Mouse (Mus musculus) midbrain, embryonic 12.5 days (tissue): ENCODE results near the gene Ctsj. TPM values are rescaled to one million over a fixed set of nuclear protein-coding genes. Genes with fewer than 3 reads are reported as not detected.
"Not testable (repeated sequence)": the region's sequence is repeated elsewhere in the genome, so short reads cannot be mapped to it uniquely, and the experiment has no call there.

Experiments used
- ATAC-seq: fragments of 200-750 bp; cut with Nextera tagmentation; 2 replicates; pipeline ENCODE4 v1.8.0; 2017; ENCODE audit warnings: low read depth, moderate TSS enrichment, moderate library complexity; ENCODE audit not compliant: low FRiP score
- H3K27ac ChIP-seq: fragments of 300-500 bp; sonication (generic); replicated peaks from 2 replicates; pipeline ENCODE4 v1.5.1; 2016; ENCODE audit warnings: mild to moderate bottlenecking
- H3K27me3 ChIP-seq: fragments of 300-500 bp; sonication (generic); 2 replicates; pipeline ENCODE4 v1.6.1; 2016; ENCODE audit warnings: mild to moderate bottlenecking
- H3K36me3 ChIP-seq: fragments of 300-500 bp; sonication (generic); 2 replicates; pipeline ENCODE4 v1.6.1; 2016
- H3K4me1 ChIP-seq: fragments of 300-500 bp; sonication (generic); 2 replicates; pipeline ENCODE4 v1.6.1; 2016
- H3K4me2 ChIP-seq: fragments of 300-500 bp; sonication (generic); replicated peaks from 2 replicates; pipeline ENCODE4 v1.6.1; 2016; ENCODE audit warnings: mild to moderate bottlenecking, moderate library complexity
- H3K4me3 ChIP-seq: fragments of 300-500 bp; sonication (generic); 2 replicates; pipeline ENCODE4 v1.5.1; 2016; ENCODE audit warnings: mild to moderate bottlenecking
- H3K9ac ChIP-seq: fragments of 300-500 bp; sonication (generic); replicated peaks from 2 replicates; pipeline ENCODE4 v1.6.1; 2016; ENCODE audit warnings: mild to moderate bottlenecking, moderate library complexity
- H3K9me3 ChIP-seq: fragments of 300-500 bp; sonication (generic); 2 replicates; pipeline ENCODE4 v1.6.1; 2016; ENCODE audit warnings: mild to moderate bottlenecking
- WGBS: fragments of 180-500 bp; shearing (Covaris S2); methylation state at CpG from one replicate; pipeline ENCODE4 v1.1.7; 2016; 5-methylcytosine and 5-hydroxymethylcytosine counted together
- polyA plus RNA-seq: library from polyadenylated mRNA; unstranded; fragments of >200 nt; fragmentation: Nextera tagmentation; extraction: Ambion mirVana; gene quantifications from 2 replicates; pipeline ENCODE4 v1.2.1, GENCODE M21; 2016

Ctsj gene
- polyA plus RNA-seq, result not detected in 2 replicates

GRCm38 (mm10) chr13:61005859-61006258, at the start of gene Ctsj:
TSS of gene Ctsj (minus strand) at chr13:61005959.
- Histone ChIP-seq H3K9me3 (peaks cover 29% of the 10 kb centered on the region), H3K36me3 (no peaks in the 10 kb centered on the region), H3K27me3 (no peaks in the 10 kb centered on the region), H3K9ac (no peak within 1 kb of the TSS), H3K4me2 (no peak within 1 kb of the TSS), H3K4me3 (no peak within 1 kb of the TSS), H3K4me1 (no peaks in the 10 kb centered on the region), H3K27ac (no peak within 1 kb of the TSS)
- 74% methylated on average over 3 of the region's 3 CpGs for WGBS
- ATAC-seq, result no peak

DNA sequence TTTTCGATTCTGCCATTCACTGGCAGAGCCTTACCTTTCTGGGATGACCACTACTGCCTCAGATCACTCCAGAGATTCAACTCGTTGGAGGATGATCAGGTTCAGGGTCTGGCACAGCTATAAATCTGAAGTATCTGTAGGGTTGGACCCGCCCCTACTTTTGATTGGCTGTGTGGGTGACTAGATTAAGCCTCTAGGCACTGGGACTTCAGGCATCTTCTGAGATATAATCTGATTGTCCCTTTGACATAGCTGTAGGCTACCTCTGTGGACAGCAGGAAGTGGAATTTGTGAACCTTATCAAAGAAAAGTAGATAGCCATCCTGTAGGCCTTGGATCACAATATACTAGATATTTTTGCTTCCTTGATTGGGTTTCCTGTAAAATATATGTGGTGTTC, 34.8 kb upstream of the Ctsj start, which contains the start of gene Ctsq:
TSS of gene Ctsq (minus strand) at position 101 of the 400 bp plus-strand sequence.
- H3K9me3 ChIP-seq, result peaks cover 24% of the 10 kb centered on the region
- H3K4me1 ChIP-seq, result no peaks in the 10 kb centered on the region
- no peak for ATAC-seq
- no peak within 1 kb of the TSS for H3K4me2 ChIP-seq
- WGBS, result 58% methylated on average over 3 of the region's 3 CpGs
- H3K4me3 ChIP-seq, result no peak within 1 kb of the TSS
- no peaks in the 10 kb centered on the region for H3K27me3 ChIP-seq
- H3K36me3 ChIP-seq, result no peaks in the 10 kb centered on the region
- H3K9ac ChIP-seq, result no peak within 1 kb of the TSS
- no peak within 1 kb of the TSS for H3K27ac ChIP-seq

DNA sequence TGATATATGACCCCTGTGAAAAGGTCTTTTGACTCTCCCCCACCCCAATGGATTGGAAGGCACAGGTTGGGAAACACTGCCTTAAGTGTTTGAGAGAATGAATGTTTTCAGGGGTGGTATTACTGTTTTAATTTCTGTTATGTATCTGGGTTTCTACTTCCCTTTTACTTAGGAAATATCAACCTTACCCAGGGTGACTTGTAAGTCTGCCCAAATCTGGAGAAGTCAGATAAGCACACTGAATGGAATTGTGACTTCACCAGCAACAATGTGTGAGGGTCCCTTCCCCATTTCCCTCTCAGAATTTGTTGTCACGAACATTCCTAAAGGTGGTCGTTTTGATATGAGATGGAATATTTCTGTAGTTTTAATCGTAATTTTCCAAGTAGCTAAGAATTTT, 17.0 kb upstream of the Ctsj start:
- ATAC-seq, result no peak
- Histone ChIP-seq H3K4me3 (no peak overlapping the region), H3K9me3 (peaks cover 37% of the 10 kb centered on the region), H3K27ac (no peak overlapping the region), H3K4me1 (no peaks in the 10 kb centered on the region), H3K27me3 (no peaks in the 10 kb centered on the region), H3K9ac (no peak overlapping the region), H3K4me2 (no peak overlapping the region), H3K36me3 (no peaks in the 10 kb centered on the region)
- WGBS, result 81% methylated on average over 3 of the region's 3 CpGs

DNA sequence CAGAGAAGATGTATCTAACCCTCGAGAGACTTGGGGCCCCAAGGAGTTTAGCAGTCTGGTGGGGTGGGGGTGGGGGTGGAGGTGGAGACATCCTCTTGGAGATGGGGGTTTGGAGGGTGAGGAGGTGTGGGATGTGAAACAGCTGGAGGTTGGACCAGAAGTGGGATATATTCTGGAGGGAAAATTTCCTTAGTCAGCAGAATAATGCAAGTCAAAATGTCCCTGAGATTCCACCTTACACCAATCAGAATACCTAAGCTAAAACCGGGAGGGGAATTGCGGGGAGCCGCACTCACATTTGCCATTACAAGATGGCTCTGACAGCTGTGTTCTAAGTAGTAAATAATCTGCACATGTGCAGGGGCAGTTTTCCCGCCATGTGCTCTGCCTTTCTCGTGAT, 16.1 kb upstream of the Ctsj start:
- Histone ChIP-seq H3K4me1 (no peaks in the 10 kb centered on the region), H3K27ac (no peak overlapping the region), H3K4me3 (no peak overlapping the region), H3K4me2 (no peak overlapping the region), H3K27me3 (no peaks in the 10 kb centered on the region), H3K9ac (no peak overlapping the region), H3K36me3 (no peaks in the 10 kb centered on the region), H3K9me3 (peaks cover 40% of the 10 kb centered on the region)
- no peak for ATAC-seq
- WGBS, result 74% methylated on average over 5 of the region's 6 CpGs

DNA sequence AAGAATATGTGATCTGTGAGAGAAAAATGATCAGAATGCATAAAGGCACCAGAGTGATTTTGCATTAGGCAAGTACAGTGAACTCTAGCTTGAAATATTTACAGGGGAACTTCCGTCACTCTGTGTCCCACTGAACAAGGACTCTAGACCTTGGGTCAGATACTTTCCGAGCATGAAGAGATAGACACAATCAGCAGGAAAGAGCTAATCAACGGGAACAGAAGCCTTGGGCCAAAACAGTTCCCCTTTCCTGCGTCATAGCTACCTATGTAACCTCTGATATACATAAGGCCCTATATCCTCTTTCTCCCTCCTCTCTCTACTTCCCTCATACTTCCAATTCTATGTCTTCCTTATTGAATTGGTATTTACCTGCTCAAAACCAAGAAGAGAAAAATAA, 4.4 kb upstream of the Ctsj start:
- Histone ChIP-seq H3K9ac (no peak overlapping the region), H3K9me3 (peaks cover 40% of the 10 kb centered on the region), H3K4me2 (no peak overlapping the region), H3K4me1 (no peaks in the 10 kb centered on the region), H3K27me3 (no peaks in the 10 kb centered on the region), H3K27ac (no peak overlapping the region), H3K4me3 (no peak overlapping the region), H3K36me3 (no peaks in the 10 kb centered on the region)
- ATAC-seq, result no peak
- WGBS, result 81% methylated on average over 4 of the region's 4 CpGs

- H3K9ac ChIP-seq, result no peak overlapping the region
- no peak for ATAC-seq
- 55% methylated on average over 2 of the region's 2 CpGs for WGBS
- H3K27me3 ChIP-seq, result no peaks in the 10 kb centered on the region
- H3K4me2 ChIP-seq, result no peak overlapping the region
- H3K27ac ChIP-seq, result no peak overlapping the region
- H3K36me3 ChIP-seq, result no peaks in the 10 kb centered on the region
- H3K9me3 ChIP-seq, result peaks cover 32% of the 10 kb centered on the region
- no peak overlapping the region for H3K4me3 ChIP-seq
- H3K4me1 ChIP-seq, result no peaks in the 10 kb centered on the region
Measured at GRCm38 (mm10) chr13:60997600-60997999, 8.2 kb downstream of the Ctsj start.

DNA sequence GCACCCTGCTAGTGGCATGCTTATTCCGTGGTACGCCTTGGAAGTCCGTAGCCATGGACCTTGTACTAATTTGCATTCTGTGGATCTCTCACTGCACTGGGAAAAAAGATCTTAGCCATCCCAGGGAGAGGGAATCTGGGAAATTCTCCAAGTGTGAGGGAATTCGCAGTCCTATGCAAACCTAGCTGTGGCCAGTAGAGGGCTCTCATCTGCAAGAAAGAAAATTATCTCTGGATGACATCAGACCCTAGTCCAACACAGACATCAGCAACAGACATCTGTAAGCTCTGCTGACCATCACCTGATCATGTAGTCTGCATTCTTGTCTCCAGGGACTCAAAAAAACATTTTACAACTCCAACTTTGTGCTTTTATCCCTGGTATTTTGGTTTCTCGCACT, 18.8 kb downstream of the Ctsj start:
- not testable (repeated sequence) for H3K4me2 ChIP-seq, ATAC-seq, H3K9me3 ChIP-seq, H3K27ac ChIP-seq, H3K9ac ChIP-seq, H3K4me1 ChIP-seq, H3K4me3 ChIP-seq, H3K27me3 ChIP-seq, H3K36me3 ChIP-seq
- 75% methylated on average over 5 of the region's 5 CpGs for WGBS

DNA sequence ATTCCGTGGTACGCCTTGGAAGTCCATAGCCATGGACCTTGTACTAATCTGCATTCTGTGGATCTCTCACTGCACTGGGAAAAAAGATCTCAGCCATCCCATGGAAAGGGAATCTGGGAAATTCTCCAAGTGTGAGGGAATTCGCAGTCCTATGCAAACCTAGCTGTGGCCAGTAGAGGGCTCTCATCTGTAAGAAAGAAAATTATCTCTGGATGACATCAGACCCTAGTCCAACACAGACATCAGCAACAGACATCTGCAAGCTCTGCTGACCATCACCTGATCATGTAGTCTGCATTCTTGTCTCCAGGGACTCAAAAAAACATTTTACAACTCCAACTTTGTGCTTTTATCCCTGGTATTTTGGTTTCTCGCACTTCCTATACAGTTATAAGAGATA, 33.4 kb downstream of the Ctsj start:
- not testable (repeated sequence) for H3K27me3 ChIP-seq, H3K4me1 ChIP-seq, ATAC-seq, H3K9ac ChIP-seq, H3K4me3 ChIP-seq, H3K27ac ChIP-seq, H3K36me3 ChIP-seq, H3K9me3 ChIP-seq, H3K4me2 ChIP-seq
- WGBS, result 79% methylated on average over 4 of the region's 4 CpGs

- H3K36me3 ChIP-seq, H3K4me3 ChIP-seq, H3K27me3 ChIP-seq, H3K9ac ChIP-seq, H3K4me2 ChIP-seq, H3K4me1 ChIP-seq, H3K27ac ChIP-seq, ATAC-seq: not testable (repeated sequence)
- H3K9me3 ChIP-seq, result peaks cover 23% of the 10 kb centered on the region
- 29% methylated on average over 4 of the region's 5 CpGs for WGBS
Measured at GRCm38 (mm10) chr13:60963985-60964384, 41.8 kb downstream of the Ctsj start.

DNA sequence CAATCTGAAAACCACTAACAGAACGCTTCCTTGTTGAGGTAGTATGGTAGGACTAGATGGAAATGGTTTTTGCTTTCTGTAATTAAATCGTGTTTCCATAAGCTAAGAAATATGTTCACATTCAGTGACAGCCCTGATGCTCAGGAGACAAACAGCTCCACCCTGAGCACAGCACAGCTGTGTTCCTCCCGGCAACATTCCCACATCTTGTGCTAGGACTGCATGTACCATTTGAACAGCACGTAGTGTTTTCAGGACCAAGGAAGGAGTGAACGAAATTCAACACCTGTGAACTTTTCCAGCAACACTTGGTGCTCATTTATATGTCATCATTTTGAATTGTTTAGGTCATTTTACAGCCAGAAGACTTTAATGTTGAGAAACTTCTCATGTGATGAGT, 44.1 kb downstream of the Ctsj start:
- no peak overlapping the region for H3K9ac ChIP-seq
- H3K4me3 ChIP-seq, result no peak overlapping the region
- H3K4me2 ChIP-seq, result no peak overlapping the region
- ATAC-seq, result no peak
- no peaks in the 10 kb centered on the region for H3K4me1 ChIP-seq
- H3K27me3 ChIP-seq, result no peaks in the 10 kb centered on the region
- H3K9me3 ChIP-seq, result peaks cover 37% of the 10 kb centered on the region
- no peaks in the 10 kb centered on the region for H3K36me3 ChIP-seq
- WGBS, result 67% methylated on average over 5 of the region's 5 CpGs
- no peak overlapping the region for H3K27ac ChIP-seq

Other genes with a start within 250 kb of the Ctsj start
- gene BC051665, start 219.6 kb downstream of the Ctsj start, polyA plus RNA-seq, result not detected in 2 replicates
- not detected in 2 replicates for gene Ctsll3, start 203.1 kb downstream of the Ctsj start, polyA plus RNA-seq
- 0.17 TPM in 1 of 2 replicates, not detected in the other for gene 4930486L24Rik, start 141.5 kb downstream of the Ctsj start, polyA plus RNA-seq
- not detected in 2 replicates for gene Gm49392, start 109.1 kb downstream of the Ctsj start, polyA plus RNA-seq
- 2.0 and 2.7 TPM in 2 replicates for gene Ctla2b, start 108.5 kb downstream of the Ctsj start, polyA plus RNA-seq
- not detected in 2 replicates for gene Tpbpb, start 101.1 kb downstream of the Ctsj start, polyA plus RNA-seq
- gene Gm49393, start 70.4 kb downstream of the Ctsj start, polyA plus RNA-seq, result not detected in 2 replicates
- 1.4 TPM in 1 of 2 replicates, not detected in the other for gene Gm49391, start 69.4 kb downstream of the Ctsj start, polyA plus RNA-seq
- 10.8 and 12.0 TPM in 2 replicates for gene Ctla2a, start 69.3 kb downstream of the Ctsj start, polyA plus RNA-seq
- gene Tpbpa, start 64.0 kb downstream of the Ctsj start, polyA plus RNA-seq, result not detected in 2 replicates
- gene Ctsq, start 34.7 kb upstream of the Ctsj start, polyA plus RNA-seq, result not detected in 2 replicates
- gene Ctsr, start 158.3 kb upstream of the Ctsj start, polyA plus RNA-seq, result not detected in 2 replicates
- gene Cts6, start 197.5 kb upstream of the Ctsj start, polyA plus RNA-seq, result not detected in 2 replicates
- gene Cts8, start 249.4 kb upstream of the Ctsj start, polyA plus RNA-seq, result not detected in 2 replicates